Mouse (Mus musculus) adrenal gland, adult 2 months (tissue): Measurements from ENCODE around the gene Ddost. TPM values are rescaled to one million over a fixed set of nuclear protein-coding genes. Genes with fewer than 3 reads are reported as not detected.

Source experiments
- DNase-seq: peaks from one replicate; pipeline ENCODE4 v3.0.0; 2021
- polyA plus RNA-seq: library from polyadenylated mRNA; depleted of rRNA; stranded (reverse); fragments of >200 nt; gene quantifications from 2 replicates; pipeline ENCODE4 v1.2.3, GENCODE M21; 2012
- total RNA-seq, 2 experiments: library from RNA; stranded (reverse); gene quantifications; 2 replicates each; pipeline ENCODE4 v1.2.3; 2021

Gene Ddost
- total and polyA plus RNA-seq, 3 experiments: 116 to 326 (median 131) TPM

DNA sequence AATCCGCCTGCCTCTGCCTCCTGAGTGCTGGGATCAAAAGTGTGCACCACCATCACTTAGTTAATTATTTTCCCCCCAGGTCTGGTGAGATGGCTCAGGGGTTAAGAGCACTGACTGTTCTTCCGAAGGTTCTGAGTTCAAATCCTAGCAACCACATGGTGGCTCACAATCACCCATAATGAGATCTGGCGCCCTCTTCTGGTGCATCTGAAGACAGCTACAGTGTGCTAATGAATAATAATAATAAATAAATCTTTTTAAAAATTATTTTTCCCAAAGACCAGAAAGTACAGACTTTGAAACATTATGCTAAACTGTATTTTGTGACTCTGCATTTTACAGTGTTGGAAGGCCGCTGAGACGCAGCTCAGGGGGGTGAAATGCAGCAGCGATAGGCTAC, 31.1 kb downstream of the Ddost start:
- no peak for DNase-seq

DNA sequence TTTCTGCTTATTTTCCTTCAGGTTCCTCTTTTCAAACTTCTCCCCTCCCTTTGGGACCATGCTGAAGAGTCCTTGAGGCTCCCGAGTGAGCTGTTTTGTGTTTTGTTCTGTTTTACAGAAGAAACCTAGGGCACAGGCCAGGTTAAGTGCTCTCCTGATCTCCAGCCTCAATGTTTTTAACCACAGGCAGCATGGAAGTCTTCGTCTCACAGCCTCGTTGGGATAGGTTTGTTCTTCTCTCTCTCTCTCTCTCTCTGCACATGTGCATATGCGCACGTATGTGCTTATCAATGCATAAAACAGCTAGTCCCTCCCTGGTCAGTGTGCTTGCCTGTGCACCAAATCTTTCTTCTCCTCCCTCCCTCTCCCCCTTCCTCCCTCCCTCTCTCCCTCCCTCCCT, 32.3 kb downstream of the Ddost start:
- no peak for DNase-seq

DNA sequence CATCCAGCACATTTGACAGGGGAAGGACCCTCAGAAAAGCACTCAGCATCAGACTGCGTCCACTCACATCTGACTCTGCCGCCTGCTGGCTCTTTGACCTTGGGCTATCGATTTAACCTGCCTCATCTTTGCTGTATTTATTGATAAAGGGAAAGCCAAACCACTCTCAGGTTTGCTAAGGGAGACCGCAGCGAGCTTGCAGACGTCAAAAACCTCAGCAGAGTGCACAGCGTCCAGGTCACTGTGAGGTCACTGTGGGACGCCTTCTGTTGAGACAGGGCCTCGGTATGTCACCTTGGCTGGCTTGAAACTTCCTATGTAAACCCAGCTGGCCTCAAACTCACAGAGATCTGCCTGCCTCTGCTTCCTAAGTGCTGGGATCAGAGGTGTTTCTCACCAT, 32.8 kb downstream of the Ddost start:
- DNase-seq: no peak

DNA sequence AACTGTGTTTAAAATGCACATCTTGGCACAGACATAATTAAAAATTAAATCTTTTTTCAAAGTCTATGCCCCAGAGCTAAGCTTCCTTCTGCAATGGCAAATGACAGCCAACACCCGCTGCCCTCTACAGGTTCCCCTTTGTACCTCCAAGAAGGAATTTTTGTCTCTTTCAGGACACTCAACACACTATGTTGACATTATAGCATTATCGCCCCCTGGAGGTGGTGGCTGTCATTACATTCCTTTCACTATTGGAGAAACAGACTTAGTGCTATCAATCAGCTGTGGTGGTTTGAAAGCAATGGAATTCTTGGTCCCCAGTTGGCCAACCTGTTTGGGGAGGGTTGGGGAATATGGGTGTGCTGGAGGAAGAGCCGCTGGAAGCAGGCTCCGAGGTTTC, 35.4 kb downstream of the Ddost start:
- peak; percentile 48 for DNase-seq

DNA sequence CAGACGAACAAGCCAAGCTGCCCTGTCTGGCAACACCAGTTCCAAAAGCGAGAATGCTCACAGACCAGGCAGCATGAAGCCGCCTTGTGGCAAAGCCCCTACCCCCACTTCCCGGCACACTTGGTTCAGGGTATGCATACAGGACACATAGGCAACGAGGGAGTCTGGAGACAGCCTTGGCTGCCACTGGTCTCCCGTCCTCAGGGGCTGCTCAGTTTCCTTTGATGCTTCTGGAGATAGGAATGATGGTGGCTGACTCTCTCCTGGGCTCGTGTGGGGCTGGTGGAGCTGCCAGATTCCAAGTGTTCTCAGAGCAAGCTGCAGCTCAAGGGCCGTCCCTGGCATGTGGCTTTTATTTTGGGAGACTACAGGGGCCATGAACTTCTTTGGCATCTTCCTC, 36.9 kb downstream of the Ddost start:
- DNase-seq: no peak

DNA sequence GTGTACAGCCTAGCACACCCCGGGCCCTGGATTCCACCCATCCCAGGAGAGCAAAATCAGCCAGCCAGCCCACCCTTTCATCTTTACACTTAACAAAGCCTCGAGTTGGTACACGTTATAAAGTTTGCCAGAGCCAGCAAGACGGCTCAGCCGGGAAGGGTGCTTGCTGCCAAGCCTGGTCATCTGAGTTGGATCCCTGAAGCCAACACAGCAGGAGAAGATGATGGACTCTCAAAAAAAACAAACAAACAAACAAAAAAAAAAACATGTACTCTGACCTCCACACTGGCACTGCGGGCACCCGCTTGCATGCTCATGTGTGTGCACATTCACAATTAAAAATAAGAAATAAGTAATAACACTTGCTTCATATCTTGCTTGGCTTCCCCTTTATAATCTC, 37.5 kb downstream of the Ddost start:
- DNase-seq: no peak

DNA sequence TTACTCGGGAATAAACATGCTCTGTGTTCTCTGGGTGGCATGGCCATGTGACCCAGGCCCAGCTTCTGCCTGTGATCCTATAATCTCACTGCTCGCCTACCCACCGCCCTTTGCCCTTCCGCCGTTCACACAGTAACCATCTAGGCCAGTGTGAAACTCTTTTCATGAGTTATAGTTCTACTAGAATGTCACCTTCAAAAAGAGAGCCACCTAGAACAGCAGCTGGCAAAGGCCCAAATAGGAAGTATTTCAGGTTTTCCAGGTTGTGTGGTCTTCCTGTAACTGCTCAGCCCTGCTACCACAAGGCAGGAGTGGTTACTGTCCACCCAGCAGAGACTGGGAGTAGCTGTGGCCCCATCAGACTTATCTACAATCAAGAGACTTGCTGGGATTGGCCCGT, 38.2 kb downstream of the Ddost start:
- no peak for DNase-seq

DNA sequence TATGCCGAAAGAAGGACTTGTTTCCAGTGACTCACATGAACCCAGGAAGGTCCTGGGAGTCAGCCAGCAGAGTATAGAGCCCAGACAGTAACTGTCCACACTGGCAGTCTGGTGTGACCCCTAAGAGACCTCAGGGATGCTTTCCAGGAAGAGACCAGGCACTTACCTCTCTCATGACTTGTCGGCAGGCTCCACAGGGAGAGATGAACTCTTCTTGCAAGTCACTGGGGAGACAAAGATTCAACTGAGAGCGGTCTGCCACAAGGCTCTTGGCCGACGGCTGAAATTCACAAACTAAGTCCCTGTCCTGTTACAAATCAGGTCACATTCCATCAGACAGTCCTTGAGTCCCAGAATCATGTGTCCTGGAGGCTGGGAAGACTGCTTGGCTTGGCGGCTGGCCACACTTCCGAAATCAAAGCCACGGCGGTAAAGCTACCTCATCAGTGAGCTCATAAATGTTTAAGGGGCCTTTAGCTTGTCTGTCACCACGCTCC, 38.9 kb downstream of the Ddost start:
- peak; percentile 87 for DNase-seq

DNA sequence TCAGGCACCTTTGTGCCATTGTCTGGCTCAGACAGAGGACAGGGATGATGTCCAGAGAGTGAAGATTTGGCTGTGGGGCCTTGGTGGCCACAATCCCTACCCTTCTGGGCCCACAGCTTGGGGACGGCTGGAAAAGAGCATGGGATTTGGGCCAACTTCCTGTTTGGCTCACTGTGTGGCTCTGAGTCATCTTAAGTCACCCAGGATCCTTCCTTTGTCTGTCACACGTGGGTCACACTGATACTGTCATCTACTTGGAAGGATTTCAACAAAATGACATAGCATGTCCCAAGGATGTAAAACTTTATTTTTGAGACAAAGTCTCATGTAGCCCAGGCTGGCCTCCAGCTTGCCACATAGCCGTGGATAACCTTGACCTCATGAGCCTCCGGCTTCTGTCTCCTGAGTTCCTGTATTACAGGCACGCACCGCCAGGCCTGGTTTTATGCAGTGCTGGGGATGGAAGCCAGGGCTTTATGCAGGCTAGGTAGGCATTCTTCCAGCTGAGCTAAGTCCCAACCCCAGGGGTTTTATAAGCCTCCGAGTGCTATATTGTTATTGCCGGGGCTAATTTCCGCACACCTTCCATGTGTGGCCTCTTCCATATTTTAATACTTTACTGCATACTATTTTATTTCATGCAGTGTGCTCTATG, 40.5 kb downstream of the Ddost start:
- peak; percentile 82 for DNase-seq

DNA sequence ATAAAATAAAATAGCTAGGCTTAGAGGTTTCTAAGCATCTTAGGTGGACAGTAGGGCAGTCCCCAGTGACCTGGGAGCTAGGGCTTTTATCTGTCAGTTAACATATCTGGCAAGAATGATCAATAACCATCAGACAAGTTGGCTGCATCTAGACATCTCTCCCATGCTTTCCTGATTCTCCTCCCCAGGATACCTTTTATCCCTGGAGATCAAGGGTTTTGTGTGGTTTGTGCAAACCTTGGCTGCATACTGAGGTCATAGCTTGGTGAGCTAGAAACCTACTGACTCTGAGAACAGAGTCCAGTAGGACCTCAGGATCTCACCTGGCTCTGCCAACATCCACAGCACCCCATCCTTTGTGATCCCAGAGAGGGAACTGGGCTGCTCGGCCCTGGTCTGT, 42.8 kb downstream of the Ddost start:
- DNase-seq: no peak

DNA sequence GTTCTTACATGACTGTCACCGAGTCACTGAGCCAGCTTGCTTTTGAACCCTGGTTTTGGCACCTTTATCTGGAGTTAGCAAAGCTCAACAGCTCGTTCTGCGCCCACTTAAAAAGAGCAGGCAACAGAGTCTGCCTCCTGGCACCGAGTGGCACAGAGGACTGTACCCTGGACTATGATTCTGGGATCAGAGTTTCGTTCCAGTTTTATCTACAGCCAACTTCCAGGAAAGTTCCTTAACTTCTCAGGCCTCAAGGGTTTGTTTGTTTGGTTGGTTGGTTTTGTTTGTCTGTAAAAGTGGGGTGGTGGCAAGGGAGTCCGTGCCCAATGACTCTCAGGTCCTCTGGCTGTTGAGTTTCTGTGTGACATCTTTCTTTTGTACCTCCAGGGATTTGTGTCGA, 44.2 kb downstream of the Ddost start:
- DNase-seq: no peak

DNA sequence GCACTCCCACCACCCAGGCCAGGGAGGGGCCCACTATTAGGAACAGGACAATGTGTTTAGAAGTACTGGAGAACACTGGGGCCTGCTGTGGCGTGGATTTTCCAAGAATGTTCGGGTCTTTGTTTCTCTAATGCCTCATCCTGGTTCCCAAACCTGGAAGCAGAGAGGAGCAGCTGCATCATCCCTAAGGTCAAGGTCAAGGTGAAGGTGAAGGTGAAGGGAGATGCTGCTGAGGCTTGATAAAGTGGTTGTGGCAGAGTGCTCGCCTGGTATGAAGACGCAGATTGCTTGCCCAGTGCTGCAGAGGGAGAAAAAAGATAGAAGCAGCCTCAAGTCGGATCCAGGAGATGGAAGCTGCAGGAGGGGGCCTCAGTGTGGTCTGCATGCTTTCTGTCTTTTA, 47.3 kb downstream of the Ddost start:
- no peak for DNase-seq

DNA sequence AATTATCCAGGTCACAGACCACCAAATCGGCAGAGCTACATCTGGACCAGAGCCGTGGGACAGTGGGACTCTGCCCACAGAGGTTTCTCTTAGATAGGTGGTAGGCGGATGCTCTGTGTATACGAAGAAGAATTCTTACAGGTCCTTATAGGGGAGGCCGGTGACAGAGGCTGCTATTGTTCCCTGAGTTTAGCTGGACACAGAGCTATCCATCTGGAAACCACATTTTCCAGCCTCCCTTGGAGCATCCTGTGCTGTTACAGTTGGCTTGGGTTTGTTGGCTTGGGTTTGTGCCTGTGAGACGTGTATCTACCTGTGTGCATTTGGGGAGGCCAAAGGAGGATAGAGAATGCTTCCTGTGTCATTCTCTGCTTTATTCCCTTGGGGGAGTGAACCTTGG, 48.2 kb downstream of the Ddost start:
- no peak for DNase-seq

DNA sequence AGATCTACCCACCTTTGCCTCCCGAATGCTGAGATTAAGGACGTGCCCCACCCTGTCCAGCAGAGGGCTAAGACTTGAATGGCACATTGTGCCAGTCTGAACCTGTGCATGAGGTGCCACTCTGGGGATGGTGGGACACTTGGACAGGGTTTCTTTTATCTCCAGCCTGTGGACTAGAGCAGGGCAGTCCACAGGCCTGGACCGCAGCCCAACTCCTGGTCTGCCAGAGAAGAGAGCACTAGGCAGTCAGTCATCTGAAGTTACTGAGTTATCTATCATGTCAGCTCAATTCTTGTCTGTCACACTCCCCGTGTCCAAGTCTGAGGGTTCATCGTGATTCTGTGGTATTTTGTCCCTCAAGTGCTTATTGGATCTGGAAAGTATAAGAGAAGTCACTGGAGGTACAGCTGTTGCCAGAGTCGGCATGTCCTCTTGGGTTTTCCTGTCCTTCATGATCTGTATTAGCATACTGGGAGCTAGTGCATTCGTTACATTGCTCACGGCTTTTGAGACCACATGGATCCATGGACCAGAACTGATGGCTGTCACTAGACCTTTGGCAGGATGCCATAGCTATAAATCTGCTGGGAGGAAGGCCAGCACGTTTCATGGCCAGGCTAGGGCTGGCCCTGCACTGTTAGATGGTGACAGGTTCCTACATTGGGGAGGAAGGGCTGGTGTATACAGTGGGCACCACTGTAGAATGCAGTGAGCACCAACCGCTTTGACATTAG, 49.1 kb downstream of the Ddost start:
- peak; percentile 62 for DNase-seq

DNA sequence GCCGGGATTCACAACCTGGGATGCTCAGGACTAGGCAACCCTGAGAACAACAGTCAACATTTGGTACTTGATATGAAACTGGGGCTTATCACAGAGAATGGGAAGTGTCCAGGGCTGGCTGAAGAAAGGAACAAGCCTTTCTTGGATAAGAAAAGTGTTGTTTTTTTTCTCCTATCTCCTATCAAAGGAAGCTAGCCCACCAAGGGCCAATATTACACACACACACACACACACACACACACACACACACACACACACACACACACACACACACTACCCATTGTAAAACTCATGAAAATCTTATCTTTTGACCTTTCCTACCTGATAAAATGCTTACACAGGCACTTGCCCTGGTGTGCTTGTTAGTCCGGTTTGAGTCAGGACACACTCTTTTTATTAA, 51.0 kb downstream of the Ddost start:
- no peak for DNase-seq

DNA sequence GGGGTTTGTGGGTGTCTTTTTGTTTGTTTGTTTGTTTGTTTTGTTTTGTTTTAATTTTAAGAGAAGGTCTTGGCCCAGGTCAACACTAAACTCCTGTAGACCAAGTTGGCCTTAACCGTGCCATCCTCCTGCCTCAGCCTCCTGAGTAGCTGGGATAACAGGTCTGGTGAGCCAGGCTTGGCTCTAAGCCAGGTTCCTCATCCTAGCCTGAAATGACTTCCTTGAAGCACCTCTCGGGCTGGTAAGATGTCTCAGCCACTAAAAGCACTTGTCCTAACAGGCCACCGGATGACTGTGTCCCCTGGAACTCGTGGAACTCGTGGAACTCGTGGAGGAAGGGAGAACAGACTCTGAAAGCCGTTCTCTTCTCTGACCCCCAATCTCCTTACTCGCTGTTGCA, 51.6 kb downstream of the Ddost start:
- no peak for DNase-seq

DNA sequence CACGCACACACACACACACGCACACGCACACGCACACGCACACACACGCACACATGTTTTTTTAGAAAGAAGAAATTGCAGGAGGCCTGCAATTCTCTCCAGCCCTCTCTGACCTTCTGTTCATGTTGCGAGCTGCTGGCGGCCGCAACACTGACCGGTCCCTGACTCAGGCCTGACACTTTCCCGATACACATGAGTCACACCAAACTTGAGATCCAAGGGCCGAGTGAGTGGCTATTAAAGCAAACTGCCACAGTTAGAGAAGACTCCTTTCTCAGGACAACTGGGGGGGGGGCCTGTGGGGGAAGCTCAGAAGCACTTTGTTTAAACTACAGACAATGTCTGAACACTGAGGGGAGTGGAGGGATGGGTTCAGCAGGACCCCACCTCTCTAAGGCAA, 52.0 kb downstream of the Ddost start:
- DNase-seq: peak; percentile 85

DNA sequence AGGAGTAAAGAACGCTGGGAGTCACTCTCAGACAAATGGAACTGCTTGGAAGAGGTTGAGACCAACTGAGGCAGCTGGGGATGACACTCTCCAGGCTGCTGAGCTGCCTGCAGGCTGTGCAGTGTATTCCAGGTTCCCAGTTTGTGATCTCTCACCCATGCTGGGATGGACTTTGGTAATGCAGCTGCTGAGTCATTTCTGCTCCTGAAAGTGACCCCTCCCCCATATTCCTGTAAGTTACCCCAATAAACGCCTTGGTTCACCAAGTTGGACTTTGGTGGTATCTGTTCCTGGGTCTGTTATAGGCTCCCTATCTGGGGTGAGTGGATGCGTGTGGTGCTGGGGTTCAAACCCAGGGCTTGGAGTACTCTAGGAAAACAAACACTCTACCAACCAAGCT, 53.6 kb downstream of the Ddost start:
- no peak for DNase-seq

DNA sequence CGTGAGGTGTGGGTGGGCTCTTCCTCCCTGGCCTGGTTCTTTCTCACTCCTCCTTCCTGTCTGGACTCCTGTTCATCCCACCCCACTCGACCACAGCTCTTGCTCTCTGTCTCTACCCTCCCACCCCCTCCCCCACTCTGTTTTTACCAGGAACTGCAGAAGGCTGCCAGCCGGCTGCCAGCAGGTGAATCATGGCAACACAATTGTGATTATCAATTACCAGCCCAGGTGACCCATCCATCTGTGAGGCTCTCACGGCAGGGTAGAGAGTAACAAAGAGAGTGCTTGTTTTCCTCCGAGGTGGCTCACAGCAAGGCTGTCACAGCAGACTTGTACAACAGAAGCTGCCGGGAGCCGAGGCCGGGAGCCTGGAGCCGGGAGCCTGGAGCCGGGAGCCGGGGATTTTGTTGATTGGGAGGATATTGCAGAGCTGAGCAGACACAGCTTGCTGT, 56.9 kb downstream of the Ddost start:
- no peak for DNase-seq
